Mouse (Mus musculus) hindbrain, embryonic 10.5 days (tissue): ENCODE measurements around the gene Tnxb. TPM values are rescaled to one million over a fixed set of nuclear protein-coding genes. Genes with fewer than 3 reads are reported as not detected.

Source experiments
- DNase-seq: peaks from one replicate; pipeline ENCODE4 v3.0.0-alpha.2; 2017; ENCODE audit warnings: low spot score
- H3K27ac ChIP-seq: fragments of 300-500 bp; sonication (generic); 2 replicates; pipeline ENCODE4 v1.5.1; 2016; ENCODE audit warnings: mild to moderate bottlenecking, moderate library complexity
- H3K27me3 ChIP-seq: fragments of 300-500 bp; sonication (generic); 2 replicates; pipeline ENCODE4 v1.6.1; 2016; ENCODE audit warnings: mild to moderate bottlenecking; ENCODE audit not compliant: poor library complexity, insufficient read depth, severe bottlenecking
- H3K36me3 ChIP-seq: fragments of 300-500 bp; sonication (generic); 2 replicates; pipeline ENCODE4 v1.6.1; 2016; ENCODE audit warnings: mild to moderate bottlenecking, moderate library complexity
- H3K4me1 ChIP-seq: fragments of 300-500 bp; sonication (generic); replicated peaks from 2 replicates; pipeline ENCODE4 v1.6.1; 2016; ENCODE audit warnings: mild to moderate bottlenecking
- H3K4me3 ChIP-seq: fragments of 300-500 bp; sonication (generic); 2 replicates; pipeline ENCODE4 v1.5.1; 2016; ENCODE audit warnings: mild to moderate bottlenecking, moderate library complexity
- H3K9me3 ChIP-seq: fragments of 300-500 bp; sonication (generic); 2 replicates; pipeline ENCODE4 v1.6.1; 2016; ENCODE audit warnings: mild to moderate bottlenecking, moderate library complexity
- WGBS: fragments of 180-500 bp; shearing (Covaris S2); methylation state at CpG from one replicate; pipeline ENCODE4 v1.1.7; 2016; 5-methylcytosine and 5-hydroxymethylcytosine counted together
- polyA plus RNA-seq: library from polyadenylated mRNA; unstranded; fragments of >200 nt; fragmentation: Nextera tagmentation; extraction: Ambion mirVana; gene quantifications from 2 replicates; pipeline ENCODE4 v1.2.1, GENCODE M21; 2016

Tnxb gene
- polyA plus RNA-seq: 0.01 and 0.02 TPM in 2 replicates

DNA sequence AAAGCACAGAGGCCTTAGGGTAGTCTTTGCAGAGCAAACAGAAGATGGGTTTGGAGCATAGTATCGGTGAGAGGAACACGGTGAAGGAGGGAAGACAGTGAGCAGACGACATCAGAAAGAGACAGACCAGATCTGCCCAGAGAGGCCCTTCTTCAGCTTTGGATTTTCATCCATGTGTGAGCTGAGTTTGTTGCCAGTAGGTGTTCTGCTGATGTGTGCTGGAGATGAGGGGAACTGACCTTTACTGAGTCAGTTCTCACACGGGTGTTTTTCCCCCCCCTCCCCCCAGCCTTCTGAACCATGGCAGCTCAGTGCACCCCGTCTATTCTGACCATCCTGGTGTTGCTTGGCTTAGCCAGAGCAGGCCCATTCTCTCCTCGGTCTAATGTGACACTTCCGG, at the start of gene Tnxb:
TSS of gene Tnxb (plus strand) at position 301 of the 400 bp plus-strand sequence.
- Histone ChIP-seq H3K36me3 (no peaks in the 10 kb centered on the region), H3K4me3 (peak within 1 kb of the TSS; percentile 51), H3K27me3 (peaks cover 72% of the 10 kb centered on the region), H3K27ac (peak within 1 kb of the TSS; percentile 56; the same call in 1 of the 2 replicates), H3K4me1 (peaks cover 19% of the 10 kb centered on the region), H3K9me3 (no peaks in the 10 kb centered on the region)
- 59% methylated on average over 7 of the region's 7 CpGs for WGBS
- DNase-seq: no peak

- Histone ChIP-seq H3K4me1 (peaks cover 14% of the 10 kb centered on the region), H3K4me3 (no peak overlapping the region), H3K27me3 (no peaks in the 10 kb centered on the region), H3K36me3 (peaks cover 50% of the 10 kb centered on the region), H3K27ac (no peak overlapping the region), H3K9me3 (no peaks in the 10 kb centered on the region)
- 93% methylated on average over 8 of the region's 8 CpGs for WGBS
- no peak for DNase-seq
Measured at GRCm38 (mm10) chr17:34621006-34621405, 49.3 kb upstream of the Tnxb start.

GRCm38 (mm10) chr17:34623161-34623560, 47.2 kb upstream of the Tnxb start:
- H3K4me3 ChIP-seq: no peak overlapping the region
- no peaks in the 10 kb centered on the region for H3K27me3 ChIP-seq
- WGBS: 88% methylated on average over 9 of the region's 9 CpGs
- no peak for DNase-seq
- H3K9me3 ChIP-seq: no peaks in the 10 kb centered on the region
- peaks cover 25% of the 10 kb centered on the region for H3K4me1 ChIP-seq
- H3K27ac ChIP-seq: no peak overlapping the region
- H3K36me3 ChIP-seq: peaks cover 35% of the 10 kb centered on the region

DNA sequence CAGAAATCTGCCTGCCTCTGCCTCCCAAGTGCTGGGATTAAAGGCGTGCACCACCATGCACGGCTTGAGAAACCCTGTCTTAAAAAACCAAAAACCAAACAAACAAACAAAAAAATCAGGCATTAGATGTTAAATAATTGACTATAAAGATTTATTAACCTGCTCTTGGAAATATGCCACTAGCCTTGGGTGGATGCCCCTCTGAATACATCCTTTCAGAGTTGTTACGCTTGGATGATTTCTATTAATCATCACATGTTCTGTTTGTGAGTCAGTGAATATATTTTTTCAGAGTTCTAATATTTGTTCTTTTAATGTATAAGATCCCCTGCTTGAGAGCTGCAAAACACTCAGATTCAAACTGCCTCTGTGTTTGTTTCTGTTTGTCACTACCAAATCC, 45.4 kb upstream of the Tnxb start:
- Histone ChIP-seq H3K9me3 (no peaks in the 10 kb centered on the region), H3K27me3 (peaks cover 17% of the 10 kb centered on the region), H3K4me1 (peaks cover 43% of the 10 kb centered on the region), H3K36me3 (peaks cover 35% of the 10 kb centered on the region), H3K4me3 (no peak overlapping the region), H3K27ac (no peak overlapping the region)
- 97% methylated on average over 3 of the region's 3 CpGs for WGBS
- DNase-seq: no peak

GRCm38 (mm10) chr17:34626062-34626772, 44.1 kb upstream of the Tnxb start:
- Histone ChIP-seq H3K4me1 (peaks cover 55% of the 10 kb centered on the region), H3K9me3 (no peaks in the 10 kb centered on the region), H3K36me3 (peaks cover 30% of the 10 kb centered on the region), H3K4me3 (peak overlapping the region; percentile 83), H3K27ac (peak overlapping the region; percentile 92), H3K27me3 (peaks cover 30% of the 10 kb centered on the region)
- no peak for DNase-seq
- WGBS: 54% methylated on average over 16 of the region's 16 CpGs

DNA sequence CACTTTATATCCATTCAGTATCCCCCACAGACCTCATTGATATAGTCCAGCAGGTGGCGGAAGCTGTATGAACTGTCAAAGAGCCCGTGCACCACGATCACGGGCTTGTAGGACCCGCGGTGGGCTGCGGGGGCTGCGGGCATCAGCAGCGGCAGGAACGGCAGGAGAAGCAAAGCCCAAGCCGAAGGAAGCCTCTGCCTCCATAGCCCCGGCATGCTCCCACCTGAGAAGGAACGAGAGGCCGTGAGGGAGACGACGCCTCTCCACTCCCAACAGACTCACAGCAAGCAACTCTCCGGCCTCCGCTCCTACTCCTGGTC, 43.6 kb upstream of the Tnxb start:
- peak; percentile 62 for DNase-seq
- Histone ChIP-seq H3K27me3 (peaks cover 35% of the 10 kb centered on the region), H3K27ac (peak overlapping the region; percentile 92), H3K4me3 (peak overlapping the region; percentile 83), H3K36me3 (peaks cover 25% of the 10 kb centered on the region), H3K4me1 (peaks cover 60% of the 10 kb centered on the region), H3K9me3 (no peaks in the 10 kb centered on the region)
- WGBS: under 1% methylated on average over 18 of the region's 18 CpGs

- peaks cover 66% of the 10 kb centered on the region for H3K4me1 ChIP-seq
- WGBS: under 1% methylated on average over 45 of the region's 45 CpGs
Measured at GRCm38 (mm10) chr17:34627093-34627942, 43.0 kb upstream of the Tnxb start.

DNA sequence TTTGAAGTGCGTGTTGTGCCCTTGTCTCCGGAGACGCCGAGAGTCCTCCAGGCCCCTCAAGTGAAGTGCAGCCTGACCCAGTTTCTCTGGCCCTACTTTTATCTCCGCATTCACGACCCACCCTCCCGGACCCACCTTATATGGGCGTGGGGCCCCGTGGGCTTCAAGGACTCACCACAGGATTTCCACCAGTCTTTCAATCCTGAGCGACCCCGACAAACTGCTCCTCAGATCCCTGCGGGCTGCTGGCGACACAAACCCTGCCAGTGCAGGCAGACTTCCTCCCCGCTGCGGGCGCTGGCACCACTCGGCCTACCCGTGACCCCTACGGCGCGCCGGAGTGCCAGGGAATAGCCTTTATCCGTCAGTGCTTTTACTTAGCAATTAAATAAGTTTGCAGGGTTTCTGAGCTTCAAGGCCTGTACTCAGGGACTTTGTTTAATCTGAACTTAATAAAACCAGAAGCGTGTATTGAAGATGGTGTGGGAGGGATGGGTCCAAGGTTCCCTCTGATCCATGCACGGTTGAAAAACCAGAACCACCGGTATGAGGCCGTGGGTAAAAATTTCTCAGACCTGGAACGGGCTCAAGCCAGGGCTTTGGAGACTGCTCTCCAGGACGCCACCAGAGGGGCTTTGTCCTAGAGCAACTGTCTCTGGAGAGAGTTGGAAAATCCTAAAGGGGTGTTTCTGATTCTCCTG, 42.2 kb upstream of the Tnxb start, which contains the start of gene Ppt2:
TSS of gene Ppt2 (minus strand) at position 568 of the 701 bp plus-strand sequence.
- Histone ChIP-seq H3K36me3 (peaks cover 11% of the 10 kb centered on the region), H3K4me1 (peaks cover 68% of the 10 kb centered on the region), H3K27me3 (peaks cover 48% of the 10 kb centered on the region), H3K9me3 (no peaks in the 10 kb centered on the region), H3K4me3 (peak within 1 kb of the TSS; percentile 83), H3K27ac (peak within 1 kb of the TSS; percentile 92)
- DNase-seq: no peak
- 6% methylated on average over 29 of the region's 29 CpGs for WGBS

More at GRCm38 (mm10) chr17:34627093-34627942, 43.0 kb upstream of the Tnxb start:
- Histone ChIP-seq H3K36me3 (peaks cover 19% of the 10 kb centered on the region), H3K27me3 (peaks cover 41% of the 10 kb centered on the region), H3K9me3 (no peaks in the 10 kb centered on the region), H3K27ac (peak overlapping the region; percentile 92), H3K4me3 (peak overlapping the region; percentile 83)
- peak; percentile 93 for DNase-seq

DNA sequence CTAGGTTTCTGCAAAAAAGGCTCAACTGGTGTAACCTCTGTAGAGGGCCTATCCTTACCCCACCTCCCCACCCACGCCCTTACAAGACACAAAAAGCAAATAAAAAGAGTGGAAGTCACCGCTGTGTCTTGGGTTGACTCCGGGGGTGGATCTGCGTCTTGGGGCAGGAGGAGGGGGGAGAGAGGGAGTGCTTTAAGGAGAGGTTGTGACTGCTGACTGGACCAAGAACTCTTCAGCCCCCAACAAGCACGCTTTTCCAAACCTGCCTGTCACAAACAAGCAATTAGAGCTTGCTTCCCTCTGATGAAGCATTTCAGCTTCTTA, 41.7 kb upstream of the Tnxb start:
- WGBS: 19% methylated on average over 5 of the region's 5 CpGs
- H3K27me3 ChIP-seq: peaks cover 54% of the 10 kb centered on the region
- H3K36me3 ChIP-seq: peaks cover 9% of the 10 kb centered on the region; the same call in 1 of the 2 replicates
- peaks cover 72% of the 10 kb centered on the region for H3K4me1 ChIP-seq
- no peak for DNase-seq
- no peaks in the 10 kb centered on the region for H3K9me3 ChIP-seq
- peak overlapping the region; percentile 92 for H3K27ac ChIP-seq
- peak overlapping the region; percentile 83 for H3K4me3 ChIP-seq

GRCm38 (mm10) chr17:34629221-34629751, 41.0 kb upstream of the Tnxb start, which contains the start of gene Prrt1:
Gene Prrt1 (plus strand): TSS chr17:34629533.
- Histone ChIP-seq H3K27ac (peak within 1 kb of the TSS; percentile 92), H3K9me3 (no peaks in the 10 kb centered on the region), H3K4me3 (peak within 1 kb of the TSS; percentile 83), H3K27me3 (peaks cover 58% of the 10 kb centered on the region), H3K36me3 (peaks cover 9% of the 10 kb centered on the region; the same call in 1 of the 2 replicates), H3K4me1 (peaks cover 72% of the 10 kb centered on the region)
- DNase-seq: peak; percentile 49
- 2% methylated on average over 16 of the region's 16 CpGs for WGBS

GRCm38 (mm10) chr17:34629796-34630603, 40.3 kb upstream of the Tnxb start:
- peaks cover 7% of the 10 kb centered on the region; the same call in 1 of the 2 replicates for H3K36me3 ChIP-seq
- H3K9me3 ChIP-seq: no peaks in the 10 kb centered on the region
- DNase-seq: no peak
- H3K4me3 ChIP-seq: peak overlapping the region; percentile 83
- peaks cover 72% of the 10 kb centered on the region for H3K4me1 ChIP-seq
- WGBS: 10% methylated on average over 12 of the region's 12 CpGs
- peaks cover 58% of the 10 kb centered on the region for H3K27me3 ChIP-seq
- 0 out of 2 replicates have a peak overlapping the region, but pooled peaks have one; percentile 72 for H3K27ac ChIP-seq
